Mouse (Mus musculus): Measurements from ENCODE around the gene Akap8.

GRCm38 (mm10) chr17:32263672-32264071 is 57.4 kb downstream of the Akap8 start:
- TF ChIP-seq POLR2A (IDR thresholded peaks at IDR 0.05; ENCODE audit: insufficient read depth, low read depth, low read length) (no peak), CTCF (IDR thresholded peaks at IDR 0.05; ENCODE audit: insufficient read depth, low read depth, low read length) (no peak)
